Comparison of ENCODE assay signal across 19 mouse cellular contexts in the genomic region with DNA sequence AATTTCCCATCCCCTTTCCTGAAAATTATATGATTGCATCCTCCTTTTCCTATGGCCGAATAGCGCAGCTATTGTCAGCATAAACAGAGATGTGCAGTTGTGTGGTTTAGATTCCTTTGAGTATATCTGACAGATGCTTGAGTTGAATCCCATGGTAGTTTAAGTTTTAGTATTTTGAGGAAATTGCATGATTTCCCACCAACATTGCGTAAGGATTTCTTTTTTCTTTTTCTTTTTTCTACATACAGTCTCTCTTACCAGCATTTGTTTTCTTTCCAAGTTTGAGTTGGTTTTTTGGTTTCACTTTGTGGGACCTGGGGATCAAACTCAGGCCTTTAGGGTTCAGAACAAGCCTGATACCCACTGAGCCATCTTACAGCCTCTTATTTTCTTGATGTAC.
"Had no signal": no experiment of that assay in that cellular context is flagged by ENCODE, and none has a peak within 500 bp of the region (broad histone marks: within the 10 kb centered on the region; RNA-seq: fewer than 3 reads in every experiment).

No protein-coding gene starts in this region.

- H3K9ac ChIP-seq: liver, embryonic 13.5 days; lung, embryonic 14.5 days; midbrain, embryonic 12.5 days; midbrain, embryonic 15.5 days; neural tube, embryonic 12.5 days; neural tube, embryonic 15.5 days; stomach, embryonic 15.5 days had no signal

- H3K4me3 ChIP-seq: layer of hippocampus, adult 2 months; left cerebral cortex, adult 2 months; liver, embryonic 13.5 days; midbrain, embryonic 12.5 days; midbrain, embryonic 15.5 days; neural tube, embryonic 12.5 days; neural tube, embryonic 15.5 days; stomach, embryonic 15.5 days had no signal

- H3K4me1 ChIP-seq: midbrain, embryonic 12.5 days; midbrain, embryonic 15.5 days; neural tube, embryonic 12.5 days; neural tube, embryonic 15.5 days; stomach, embryonic 15.5 days had no signal

- ATAC-seq: midbrain, embryonic 15.5 days had no signal

- H3K9me3 ChIP-seq: liver, embryonic 13.5 days; midbrain, embryonic 12.5 days; midbrain, embryonic 15.5 days; neural tube, embryonic 12.5 days; neural tube, embryonic 15.5 days; stomach, embryonic 15.5 days had no signal

- H3K27ac ChIP-seq: kidney, postnatal 0 days; layer of hippocampus, adult 2 months; left cerebral cortex, adult 2 months; liver, embryonic 13.5 days; midbrain, embryonic 12.5 days; midbrain, embryonic 15.5 days; neural tube, embryonic 12.5 days; neural tube, embryonic 15.5 days; stomach, embryonic 15.5 days had no signal

- H3K36me3 ChIP-seq: liver, embryonic 13.5 days; midbrain, embryonic 12.5 days; midbrain, embryonic 15.5 days; neural tube, embryonic 12.5 days; neural tube, embryonic 15.5 days; stomach, embryonic 15.5 days had no signal

- DNase-seq: kidney, adult 2 months; kidney, postnatal 25 days; layer of hippocampus, postnatal 36 days; liver, embryonic 13.5 days; lung, embryonic 14.5 days; lung, postnatal 10 days; lung, postnatal 36 days; right cerebral cortex, adult 18-20 months; right cerebral cortex, postnatal 14 days; right cerebral cortex, postnatal 4 days; thymus, postnatal 25 days had no signal

- H3K27me3 ChIP-seq: liver, embryonic 13.5 days; midbrain, embryonic 12.5 days; midbrain, embryonic 15.5 days; neural tube, embryonic 12.5 days; neural tube, embryonic 15.5 days; stomach, embryonic 15.5 days had no signal

- H3K4me2 ChIP-seq: liver, embryonic 13.5 days; lung, embryonic 14.5 days; midbrain, embryonic 12.5 days; midbrain, embryonic 15.5 days; neural tube, embryonic 12.5 days; neural tube, embryonic 15.5 days; stomach, embryonic 15.5 days had no signal
